Mouse (Mus musculus) T-helper 17 cell (primary cell): ENCODE data around the gene Rgs16.
"Not testable (repeated sequence)": the region's sequence is repeated elsewhere in the genome, so short reads cannot be mapped to it uniquely, and the experiment has no call there.

Experiments used
- in situ Hi-C, 2 experiments: fragments of 300-600 bp; cut with MboI, MseI; formaldehyde crosslinking; loops; 1 replicate in 1 of 2; 2 replicates in 1 of 2; pipeline ENCODE4 v1.15.1; 2025; ENCODE audit warnings: high pct_unique_total_duplicates in 2 of 2

Gene Rgs16

DNA sequence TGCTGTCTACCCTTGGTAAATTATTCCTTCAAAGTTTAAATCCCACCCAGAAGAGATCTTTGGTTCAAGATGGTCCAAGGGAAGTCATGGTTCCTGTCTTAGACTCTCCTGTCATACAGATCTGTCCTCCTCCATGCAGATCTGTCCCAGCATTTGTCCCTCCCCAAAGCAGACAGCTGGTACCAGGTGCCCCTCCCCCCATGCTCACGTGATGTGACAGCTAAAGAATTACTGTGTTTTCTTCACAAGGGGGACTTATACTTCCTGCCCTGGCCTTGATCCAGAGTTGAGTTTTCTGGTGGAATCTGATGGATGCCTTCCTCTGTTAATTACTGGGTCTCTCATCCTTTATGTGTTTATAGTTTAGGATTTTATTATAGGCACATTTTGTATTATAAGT, 8.4 kb downstream of the Rgs16 start:
- in situ Hi-C loops = loop anchor here (5.0 kb wide), 1 partner anchor 191 kb away; no protein-coding TSS in a partner anchor

DNA sequence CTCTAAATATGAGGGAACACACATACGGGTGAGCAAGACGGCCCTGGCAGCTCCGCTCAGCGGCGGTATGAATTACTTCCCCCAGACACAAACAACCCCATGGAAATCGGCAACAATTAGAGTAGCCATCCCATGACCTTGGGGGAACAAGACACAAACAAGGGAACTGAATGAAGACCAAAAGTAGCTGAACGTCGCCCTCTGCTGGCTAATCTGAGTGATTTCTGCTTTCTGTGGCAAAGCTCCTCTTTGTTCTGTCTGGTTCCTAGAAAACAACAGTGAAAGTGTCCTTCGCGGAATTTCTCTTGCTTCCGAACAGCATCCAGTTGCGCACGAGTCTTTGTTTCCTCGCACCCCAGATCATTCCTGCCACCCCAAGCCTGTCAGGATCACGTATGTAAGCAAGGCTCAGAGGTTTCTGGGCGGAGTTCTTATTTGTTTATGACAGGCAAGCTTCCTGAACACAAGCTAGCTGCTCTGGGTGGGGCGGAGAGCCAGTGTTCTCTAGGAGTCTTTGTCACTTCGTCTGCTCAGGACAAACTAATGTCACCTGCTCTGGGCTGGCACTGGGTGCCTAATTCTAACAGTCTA, 9.2 kb downstream of the Rgs16 start, which contains the start of gene Rnasel:
Rnasel (plus strand) TSS at position 216 of the 591 bp plus-strand sequence.
- in situ Hi-C loops = loop anchor here (5.0 kb wide), 1 partner anchor 192 kb away; no protein-coding TSS in a partner anchor

GRCm38 (mm10) chr1:153750054-153750453, 9.9 kb downstream of the Rgs16 start:
- in situ Hi-C loops = loop anchor here in 1 of 2 experiments (5.0 to 10.0 kb wide), 2 partner anchors 52 to 1725 kb away; no protein-coding TSS in a partner anchor

- in situ Hi-C loops = loop anchor here in 1 of 2 experiments (5.0 to 10.0 kb wide), 2 partner anchors 50 to 1727 kb away; no protein-coding TSS in a partner anchor
These were observed 11.7 kb downstream of the Rgs16 start for GRCm38 (mm10) chr1:153751763-153752301.

DNA sequence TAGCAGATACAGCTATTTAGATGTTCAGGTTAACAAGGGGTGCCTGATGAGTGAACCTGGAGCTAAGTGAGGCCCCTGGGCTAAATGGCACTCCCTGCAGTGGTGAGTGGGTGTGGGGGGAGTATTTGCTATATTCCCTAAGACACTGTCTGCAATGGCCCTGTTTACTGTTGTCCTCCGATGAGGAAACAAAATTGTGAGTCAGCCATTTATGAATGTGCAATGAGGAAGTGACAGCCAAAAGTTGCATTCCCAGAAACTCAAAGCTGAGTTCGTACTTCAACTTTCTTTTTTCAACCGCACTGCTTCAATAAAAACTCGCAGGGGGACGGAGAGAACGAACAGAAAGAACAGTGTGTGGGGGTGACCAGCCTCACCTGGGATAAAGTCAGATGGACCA, 12.4 kb downstream of the Rgs16 start:
- in situ Hi-C loops = loop anchor here in 1 of 2 experiments (5.0 to 10.0 kb wide), 2 partner anchors 50 to 1728 kb away; no protein-coding TSS in a partner anchor

GRCm38 (mm10) chr1:153753725-153754464, 13.7 kb downstream of the Rgs16 start:
- in situ Hi-C loops = loop anchor here in 1 of 2 experiments (5.0 to 10.0 kb wide), 2 partner anchors 48 to 1729 kb away; no protein-coding TSS in a partner anchor

DNA sequence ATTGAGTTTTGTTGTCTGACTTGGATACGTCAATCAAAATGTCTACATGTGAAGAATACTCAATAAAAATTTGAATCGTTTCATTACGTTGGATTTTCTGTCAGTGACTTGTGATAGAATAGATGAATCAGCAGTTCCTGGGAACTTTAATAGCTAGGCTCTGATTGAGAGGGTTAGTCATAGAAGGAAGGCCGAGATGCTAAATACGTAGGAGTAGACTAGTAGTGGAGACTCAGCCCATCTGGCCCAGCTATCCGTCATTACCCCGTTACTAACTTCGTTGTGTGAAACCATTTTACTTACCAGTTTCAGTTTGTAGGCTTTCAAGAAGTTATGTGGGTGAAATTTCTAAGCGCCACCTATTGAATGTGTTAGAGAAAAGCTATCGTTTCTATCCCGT, 24.0 kb downstream of the Rgs16 start:
- in situ Hi-C loops = no loop called here

GRCm38 (mm10) chr1:153766298-153766697, 26.1 kb downstream of the Rgs16 start:
- in situ Hi-C loops = no loop called here

- in situ Hi-C loops = no loop called here
These were observed 27.1 kb downstream of the Rgs16 start for GRCm38 (mm10) chr1:153767281-153767680.

GRCm38 (mm10) chr1:153768465-153768864, 28.3 kb downstream of the Rgs16 start:
- in situ Hi-C loops = no loop called here

DNA sequence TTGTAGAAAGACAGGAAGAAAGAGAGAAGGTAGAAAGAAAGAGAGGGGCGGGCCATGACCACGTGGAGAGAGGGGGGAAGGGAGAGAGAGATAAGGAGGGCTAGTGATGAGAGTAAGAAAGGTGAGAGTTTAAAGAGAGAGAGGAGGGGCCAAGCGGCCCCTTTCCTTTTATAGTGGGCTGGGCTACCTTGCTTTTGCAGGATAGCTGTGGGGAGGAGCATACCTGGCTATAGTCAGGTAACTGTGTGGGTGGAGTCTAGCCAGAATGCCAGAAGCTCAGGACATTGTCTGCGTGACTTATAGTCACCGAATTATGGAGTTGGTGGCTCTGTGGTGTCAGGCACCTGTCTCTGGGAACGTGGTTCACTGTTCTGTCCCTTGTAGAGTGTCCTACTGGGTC, 29.4 kb downstream of the Rgs16 start:
- in situ Hi-C loops = not testable (repeated sequence)

- in situ Hi-C loops = no loop called here
These were observed 30.0 kb downstream of the Rgs16 start for GRCm38 (mm10) chr1:153769998-153770775.

- in situ Hi-C loops = no loop called here
These were observed 30.6 kb downstream of the Rgs16 start for GRCm38 (mm10) chr1:153770776-153771167.

DNA sequence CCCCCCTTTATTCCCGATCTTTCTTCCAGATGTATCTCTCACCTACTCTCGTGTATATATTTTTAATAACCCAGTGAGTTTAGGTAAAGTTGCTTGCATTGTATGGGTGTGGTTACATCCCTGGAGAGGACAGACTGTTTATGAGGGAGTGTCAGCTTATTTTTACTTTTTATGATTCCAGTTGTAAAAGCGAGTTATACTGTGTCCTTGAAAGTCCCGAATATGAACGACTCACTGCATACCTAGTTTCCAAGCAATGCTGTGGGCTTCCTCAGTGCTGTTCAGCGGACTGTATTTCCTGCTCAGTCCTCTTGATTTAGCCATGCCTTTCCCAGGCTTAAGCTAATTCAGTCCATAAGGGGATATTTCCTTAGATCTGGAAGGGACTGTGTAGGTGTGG, 35.0 kb downstream of the Rgs16 start:
- in situ Hi-C loops = no loop called here

GRCm38 (mm10) chr1:153776257-153776656, 36.1 kb downstream of the Rgs16 start:
- in situ Hi-C loops = no loop called here

DNA sequence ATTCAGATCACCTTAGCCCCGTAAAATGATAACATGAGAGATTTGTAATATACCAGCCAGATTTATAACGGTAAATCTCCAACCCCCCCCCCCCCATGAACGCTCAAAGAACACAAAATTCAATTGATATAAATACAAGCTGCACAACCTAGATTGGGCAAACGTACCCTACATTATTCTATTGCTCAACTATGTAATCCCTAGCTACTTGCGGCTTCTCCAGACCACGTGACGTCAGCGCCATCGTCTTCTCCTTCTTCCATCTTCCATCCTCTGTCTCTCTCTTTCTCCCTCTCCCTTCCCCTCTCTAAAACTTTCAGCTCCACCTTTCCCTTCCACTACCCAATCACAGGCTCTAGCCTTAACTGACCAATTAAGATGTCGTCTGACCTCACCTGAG, 38.1 kb downstream of the Rgs16 start:
- in situ Hi-C loops = no loop called here

- in situ Hi-C loops = loop anchor here in 1 of 2 experiments (10.0 kb wide), 1 partner anchor 691 kb away; no protein-coding TSS in a partner anchor
These were observed 43.2 kb downstream of the Rgs16 start for GRCm38 (mm10) chr1:153783339-153783738.

DNA sequence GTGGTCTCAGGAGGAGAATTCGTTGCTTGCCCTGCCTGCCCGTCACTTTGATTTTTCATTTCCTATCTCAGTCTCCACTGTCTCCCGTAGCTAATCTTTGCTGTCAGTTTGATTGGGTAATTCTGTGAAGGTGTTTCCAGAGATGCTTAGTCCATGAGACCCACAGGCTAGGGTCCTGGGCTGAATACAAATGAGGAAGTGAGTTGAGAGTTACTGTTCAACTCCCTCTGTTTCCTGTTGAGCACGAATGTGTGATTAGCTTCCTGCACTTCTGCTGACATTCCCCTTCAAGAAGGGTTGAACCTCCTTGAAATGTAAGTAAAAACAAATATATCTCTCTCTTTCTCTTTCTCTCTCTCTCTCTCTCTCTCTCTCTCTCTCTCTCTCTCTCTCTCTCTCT, 45.5 kb downstream of the Rgs16 start:
- in situ Hi-C loops = loop anchor here in 1 of 2 experiments (10.0 kb wide), 1 partner anchor 689 kb away; no protein-coding TSS in a partner anchor

DNA sequence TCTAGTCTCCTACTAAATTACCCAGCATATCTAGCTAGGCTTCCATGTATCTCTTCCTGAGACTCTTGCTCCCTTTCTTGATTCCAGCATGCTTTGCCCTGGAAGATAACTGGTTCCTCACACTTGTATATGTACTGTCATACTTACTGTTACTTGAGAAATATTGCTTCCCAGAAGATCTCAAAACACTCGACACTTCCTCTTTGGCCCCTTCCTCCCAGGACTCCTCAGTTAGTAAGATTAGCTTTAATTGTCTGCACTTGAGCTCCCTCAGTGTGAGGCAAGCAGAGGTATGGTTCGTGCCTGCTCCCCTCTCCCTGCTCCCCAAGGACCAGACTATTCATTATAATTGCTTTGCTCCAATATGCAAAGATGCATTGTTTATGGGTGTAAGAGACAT, 50.6 kb downstream of the Rgs16 start:
- in situ Hi-C loops = no loop called here

- in situ Hi-C loops = no loop called here
These were observed 54.1 kb downstream of the Rgs16 start for GRCm38 (mm10) chr1:153794241-153794640.
